Mouse (Mus musculus): ENCODE measurements at regions not wholly inside any gene's neighbourhood (a gene's known extent, or its start where the extent isn't known, plus 50 kb on each side); places are given as distances from the start of the nearest gene placed in this dataset.

- DNase-seq (ENCODE audit: low spot score in 2 of 2), result peak in 1 of 2 experiments; percentile 1
These were observed 68.8 kb upstream of the Col8a1 start for GRCm38 (mm10) chr16:57823329-57823728.

- DNase-seq (ENCODE audit: low spot score in 2 of 2), result no peak
These were observed 90.9 kb upstream of the Col8a1 start for GRCm38 (mm10) chr16:57845416-57845815.

- DNase-seq (ENCODE audit: low spot score in 2 of 2), result no peak
These were observed 91.8 kb upstream of the Col8a1 start for GRCm38 (mm10) chr16:57846386-57846785.

GRCm38 (mm10) chr16:57851854-57852253 lies 97.3 kb upstream of the Col8a1 start:
- DNase-seq (ENCODE audit: low spot score in 2 of 2), result no peak

GRCm38 (mm10) chr16:57852838-57853460 lies 98.4 kb upstream of the Col8a1 start:
- DNase-seq (ENCODE audit: low spot score in 2 of 2), result no peak

- no peak for DNase-seq (ENCODE audit: low spot score in 2 of 2)
These were observed 99.2 kb upstream of the Col8a1 start for GRCm38 (mm10) chr16:57853751-57854150.

- no peak for DNase-seq (ENCODE audit: low spot score in 2 of 2)
These were observed 102.5 kb upstream of the Col8a1 start for GRCm38 (mm10) chr16:57857071-57857470.

GRCm38 (mm10) chr16:57858151-57858764 lies 103.7 kb upstream of the Col8a1 start:
- DNase-seq (ENCODE audit: low spot score in 2 of 2), result no peak

- no peak for DNase-seq (ENCODE audit: low spot score in 2 of 2)
These were observed 104.2 kb upstream of the Col8a1 start for GRCm38 (mm10) chr16:57858765-57859201.

GRCm38 (mm10) chr16:57863206-57863860 lies 108.8 kb upstream of the Col8a1 start:
- DNase-seq (ENCODE audit: low spot score in 2 of 2), result no peak

GRCm38 (mm10) chr16:57876857-57877256 lies 122.3 kb upstream of the Col8a1 start:
- DNase-seq (ENCODE audit: low spot score in 2 of 2), result no peak

- no peak for DNase-seq (ENCODE audit: low spot score in 2 of 2)
These were observed 127.1 kb upstream of the Col8a1 start for GRCm38 (mm10) chr16:57881575-57882094.

GRCm38 (mm10) chr16:57888138-57888537 lies 133.6 kb upstream of the Col8a1 start:
- DNase-seq (ENCODE audit: low spot score in 2 of 2), result no peak

- no peak for DNase-seq (ENCODE audit: low spot score in 2 of 2)
These were observed 134.0 kb upstream of the Col8a1 start for GRCm38 (mm10) chr16:57888553-57888952.

- DNase-seq (ENCODE audit: low spot score in 2 of 2), result no peak
These were observed 135.6 kb upstream of the Col8a1 start for GRCm38 (mm10) chr16:57890135-57890534.

- no peak for DNase-seq (ENCODE audit: low spot score in 2 of 2)
These were observed 138.6 kb upstream of the Col8a1 start for GRCm38 (mm10) chr16:57893111-57893510.

- no peak for DNase-seq (ENCODE audit: low spot score in 2 of 2)
These were observed 139.3 kb upstream of the Col8a1 start for GRCm38 (mm10) chr16:57893698-57894352.

- DNase-seq (ENCODE audit: low spot score in 2 of 2), result no peak
These were observed 146.5 kb upstream of the Col8a1 start for GRCm38 (mm10) chr16:57901006-57901405.

- DNase-seq (ENCODE audit: low spot score in 2 of 2), result no peak
These were observed 148.0 kb upstream of the Col8a1 start for GRCm38 (mm10) chr16:57902498-57902897.

GRCm38 (mm10) chr16:57912001-57912400 lies 157.5 kb upstream of the Col8a1 start:
- no peak for DNase-seq (ENCODE audit: low spot score in 2 of 2)

- DNase-seq (ENCODE audit: low spot score in 2 of 2), result no peak
These were observed 160.0 kb upstream of the Col8a1 start for GRCm38 (mm10) chr16:57914506-57914905.

GRCm38 (mm10) chr16:57915451-57915850 lies 160.9 kb upstream of the Col8a1 start:
- no peak for DNase-seq (ENCODE audit: low spot score in 2 of 2)
